Mouse (Mus musculus): ENCODE results near the gene Mcrip2. TPM values are rescaled to one million over a fixed set of nuclear protein-coding genes. Genes with fewer than 3 reads are reported as not detected.
"Not testable (repeated sequence)": the region's sequence is repeated elsewhere in the genome, so short reads cannot be mapped to it uniquely, and the experiment has no call there.

The Mcrip2 gene
- total and polyA plus RNA-seq, 2 experiments from 2014 or later, result 10.3 to 32.5 TPM

- ATAC-seq (no peak), DNase-seq (no peak)
- H3K4me3 ChIP-seq (ENCODE audit: low read depth, low read length), result no peak overlapping the region
- peaks cover 2% of the 10 kb centered on the region; the same call in 1 of the 2 replicates for H3K36me3 ChIP-seq (ENCODE audit: insufficient read depth)
- H3K27me3 ChIP-seq (ENCODE audit: insufficient read depth, low read length), result no peaks in the 10 kb centered on the region
- peaks cover 16% of the 10 kb centered on the region; the same call in 1 of the 2 replicates for H3K4me1 ChIP-seq (ENCODE audit: insufficient read depth)
- no peak overlapping the region for H3K27ac ChIP-seq (ENCODE audit: low read depth, low read length)
- TF ChIP-seq CTCF (IDR thresholded peaks at IDR 0.05; ENCODE audit: low read depth), result no peak
- no peak overlapping the region for H3K4me2 ChIP-seq (ENCODE audit: low read depth)
- H3K9me3 ChIP-seq (ENCODE audit: low read length), result no peaks in the 10 kb centered on the region
- WGBS, result 81% methylated on average over 3 of the region's 3 CpGs
- no peak overlapping the region for H3K9ac ChIP-seq
These were observed 4.1 kb upstream of the Mcrip2 start for GRCm38 (mm10) chr17:25872676-25873075.

- ATAC-seq; H3K4me3 ChIP-seq (ENCODE audit: low read depth, low read length); H3K36me3 ChIP-seq (ENCODE audit: insufficient read depth); DNase-seq; H3K9me3 ChIP-seq (ENCODE audit: low read length); H3K27ac ChIP-seq (ENCODE audit: low read depth, low read length); H3K27me3 ChIP-seq (ENCODE audit: insufficient read depth, low read length); H3K4me2 ChIP-seq (ENCODE audit: low read depth); H3K9ac ChIP-seq: not testable (repeated sequence)
- H3K4me1 ChIP-seq (ENCODE audit: insufficient read depth), result peaks cover 10% of the 10 kb centered on the region; the same call in 1 of the 2 replicates
These were observed 3.0 kb upstream of the Mcrip2 start for GRCm38 (mm10) chr17:25871566-25871965.

- no peak for ATAC-seq
- no peak overlapping the region for H3K4me2 ChIP-seq (ENCODE audit: low read depth)
- H3K4me1 ChIP-seq (ENCODE audit: insufficient read depth), result 0 out of 2 replicates have a peak, but pooled peaks cover 4% of the 10 kb centered on the region
- H3K27me3 ChIP-seq (ENCODE audit: insufficient read depth, low read length), result no peaks in the 10 kb centered on the region
- H3K9me3 ChIP-seq (ENCODE audit: low read length), result no peaks in the 10 kb centered on the region
- H3K27ac ChIP-seq (ENCODE audit: low read depth, low read length), result no peak overlapping the region
- H3K9ac ChIP-seq, result no peak overlapping the region
- 93% methylated on average over 2 of the region's 2 CpGs for WGBS
- H3K36me3 ChIP-seq (ENCODE audit: insufficient read depth), result no peaks in the 10 kb centered on the region
- no peak overlapping the region for H3K4me3 ChIP-seq (ENCODE audit: low read depth, low read length)
- DNase-seq, result no peak
- TF ChIP-seq CTCF (IDR thresholded peaks at IDR 0.05; ENCODE audit: low read depth), result no peak
These were observed 1.4 kb upstream of the Mcrip2 start for GRCm38 (mm10) chr17:25869954-25870353.

GRCm38 (mm10) chr17:25869498-25869897 is 934 bp upstream of the Mcrip2 start:
- no peak overlapping the region for H3K4me2 ChIP-seq (ENCODE audit: low read depth)
- no peak for ATAC-seq
- no peaks in the 10 kb centered on the region for H3K9me3 ChIP-seq (ENCODE audit: low read length)
- no peak overlapping the region for H3K4me3 ChIP-seq (ENCODE audit: low read depth, low read length)
- 0 out of 2 replicates have a peak, but pooled peaks cover 4% of the 10 kb centered on the region for H3K4me1 ChIP-seq (ENCODE audit: insufficient read depth)
- no peak overlapping the region for H3K9ac ChIP-seq
- H3K36me3 ChIP-seq (ENCODE audit: insufficient read depth), result no peaks in the 10 kb centered on the region
- DNase-seq, result no peak
- WGBS, result 81% methylated on average over 8 of the region's 8 CpGs
- no peak for TF ChIP-seq CTCF (IDR thresholded peaks at IDR 0.05; ENCODE audit: low read depth)
- H3K27me3 ChIP-seq (ENCODE audit: insufficient read depth, low read length), result no peaks in the 10 kb centered on the region
- no peak overlapping the region for H3K27ac ChIP-seq (ENCODE audit: low read depth, low read length)

- Histone ChIP-seq H3K27ac (ENCODE audit: low read depth, low read length) (no peak overlapping the region; the same call in 1 of the 2 replicates), H3K36me3 (ENCODE audit: insufficient read depth) (no peaks in the 10 kb centered on the region; the same call in 1 of the 2 replicates), H3K4me1 (ENCODE audit: insufficient read depth) (0 out of 2 replicates have a peak, but pooled peaks cover 4% of the 10 kb centered on the region), H3K9me3 (ENCODE audit: low read length) (no peaks in the 10 kb centered on the region), H3K9ac (peak overlapping the region; percentile 57), H3K27me3 (ENCODE audit: insufficient read depth, low read length) (no peaks in the 10 kb centered on the region), H3K4me2 (ENCODE audit: low read depth) (peak overlapping the region; percentile 92), H3K4me3 (ENCODE audit: low read depth, low read length) (peak overlapping the region; percentile 59)
- DNase-seq (no peak), ATAC-seq (peak; percentile 50)
- WGBS, result under 1% methylated on average over 42 of the region's 42 CpGs
- no peak for TF ChIP-seq CTCF (IDR thresholded peaks at IDR 0.05; ENCODE audit: low read depth)
These were observed 546 bp downstream of the Mcrip2 start for GRCm38 (mm10) chr17:25867836-25868600.

GRCm38 (mm10) chr17:25867509-25867835 is 1.1 kb downstream of the Mcrip2 start:
- Histone ChIP-seq H3K4me1 (ENCODE audit: insufficient read depth) (0 out of 2 replicates have a peak, but pooled peaks cover 4% of the 10 kb centered on the region), H3K4me2 (ENCODE audit: low read depth) (peak overlapping the region; percentile 92), H3K36me3 (ENCODE audit: insufficient read depth) (no peaks in the 10 kb centered on the region; the same call in 1 of the 2 replicates), H3K27me3 (ENCODE audit: insufficient read depth, low read length) (no peaks in the 10 kb centered on the region), H3K9ac (peak overlapping the region; percentile 57; the same call in 1 of the 2 replicates), H3K4me3 (ENCODE audit: low read depth, low read length) (peak overlapping the region; percentile 59), H3K27ac (ENCODE audit: low read depth, low read length) (no peak overlapping the region), H3K9me3 (ENCODE audit: low read length) (no peaks in the 10 kb centered on the region)
- DNase-seq, result no peak
- WGBS, result 15% methylated on average over 7 of the region's 7 CpGs
- TF ChIP-seq CTCF (IDR thresholded peaks at IDR 0.05; ENCODE audit: low read depth), result no peak
- ATAC-seq, result no peak

- ATAC-seq (no peak), DNase-seq (no peak)
- WGBS, result 92% methylated on average over 3 of the region's 3 CpGs
- no peak overlapping the region for H3K4me3 ChIP-seq (ENCODE audit: low read depth, low read length)
- no peaks in the 10 kb centered on the region for H3K9me3 ChIP-seq (ENCODE audit: low read length)
- H3K36me3 ChIP-seq (ENCODE audit: insufficient read depth), result no peaks in the 10 kb centered on the region; the same call in 1 of the 2 replicates
- H3K27ac ChIP-seq (ENCODE audit: low read depth, low read length), result no peak overlapping the region
- no peak overlapping the region for H3K9ac ChIP-seq
- peaks cover 9% of the 10 kb centered on the region for H3K4me1 ChIP-seq (ENCODE audit: insufficient read depth)
- TF ChIP-seq CTCF (IDR thresholded peaks at IDR 0.05; ENCODE audit: low read depth), result no peak
- no peak overlapping the region for H3K4me2 ChIP-seq (ENCODE audit: low read depth)
- no peaks in the 10 kb centered on the region for H3K27me3 ChIP-seq (ENCODE audit: insufficient read depth, low read length)
These were observed 2.4 kb downstream of the Mcrip2 start for GRCm38 (mm10) chr17:25866172-25866571.
